Mouse (Mus musculus): Measurements from ENCODE around the gene Ascc1. TPM values are rescaled to one million over a fixed set of nuclear protein-coding genes. Genes with fewer than 3 reads are reported as not detected.

The Ascc1 gene
- total and polyA plus RNA-seq, 2 experiments from 2014 or later, result 13.5 to 50.1 TPM

DNA sequence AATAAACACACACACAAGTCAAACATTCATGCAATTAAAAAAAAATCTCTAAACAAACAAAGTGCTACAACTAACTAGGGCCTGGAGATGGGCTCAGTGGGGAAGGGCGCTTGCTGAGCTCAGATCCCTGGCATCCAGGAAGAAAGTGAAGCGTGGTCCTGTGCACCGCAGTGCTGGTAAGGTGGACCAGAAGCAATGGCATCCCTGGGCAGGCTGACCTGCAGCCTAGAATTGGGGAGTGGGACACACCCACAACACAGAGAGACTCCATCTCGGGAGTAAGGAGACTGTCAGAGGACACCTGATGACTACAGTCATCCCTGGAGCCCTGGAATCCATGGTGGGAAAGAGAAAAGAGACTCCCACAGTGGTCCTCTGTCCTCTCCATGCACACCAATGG lies 29.2 kb upstream of the Ascc1 start:
- Histone ChIP-seq H3K4me1 (ENCODE audit: insufficient read depth, low read length) (0 out of 2 replicates have a peak, but pooled peaks cover 6% of the 10 kb centered on the region), H3K9me3 (ENCODE audit: low read length) (no peaks in the 10 kb centered on the region), H3K27ac (ENCODE audit: low read depth, low read length) (peak overlapping the region; percentile 4; the same call in 1 of the 2 replicates), H3K27me3 (ENCODE audit: insufficient read depth, low read length) (no peaks in the 10 kb centered on the region), H3K4me2 (ENCODE audit: low read depth, low read length, poor library complexity, severe bottlenecking) (no peak overlapping the region), H3K36me3 (ENCODE audit: insufficient read depth, low read length) (no peaks in the 10 kb centered on the region), H3K4me3 (ENCODE audit: low read depth, low read length) (no peak overlapping the region), H3K9ac (replicated peaks; ENCODE audit: low read length, poor library complexity, severe bottlenecking) (no peak overlapping the region)
- TF ChIP-seq CTCF (IDR thresholded peaks at IDR 0.05), result no peak
- 87% methylated on average over 4 of the region's 4 CpGs for WGBS
- ATAC-seq (ENCODE audit: low FRiP score) (no peak), DNase-seq (ENCODE audit: low spot score) (no peak)

DNA sequence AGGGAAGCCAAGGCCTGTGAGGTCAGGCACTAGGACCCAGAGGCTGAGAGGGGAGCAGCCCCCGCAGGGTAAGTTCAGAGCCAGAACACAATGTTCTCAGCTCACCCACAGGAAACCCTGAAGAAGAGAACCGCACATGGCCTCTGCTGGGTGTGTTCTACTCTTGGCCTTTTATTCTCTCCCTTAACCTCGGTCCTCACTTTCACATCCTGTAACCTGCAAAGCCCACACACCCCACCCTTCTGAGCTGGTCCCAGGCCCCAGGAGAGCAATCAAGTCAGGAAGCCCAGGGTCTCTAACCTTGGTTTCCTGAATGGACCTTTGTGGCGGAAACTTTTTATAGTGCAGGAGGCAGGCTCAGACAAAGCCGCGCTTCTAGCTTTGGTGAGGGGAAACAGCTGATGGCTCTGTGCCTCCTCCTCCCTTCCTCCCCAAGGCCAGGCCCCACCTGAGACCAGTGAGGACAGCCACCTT lies 28.4 kb upstream of the Ascc1 start:
- Histone ChIP-seq H3K9ac (replicated peaks; ENCODE audit: low read length, poor library complexity, severe bottlenecking) (no peak overlapping the region), H3K4me2 (ENCODE audit: low read depth, low read length, poor library complexity, severe bottlenecking) (no peak overlapping the region), H3K27ac (ENCODE audit: low read depth, low read length) (peak overlapping the region; percentile 8; the same call in 1 of the 2 replicates), H3K9me3 (ENCODE audit: low read length) (no peaks in the 10 kb centered on the region), H3K4me3 (ENCODE audit: low read depth, low read length) (no peak overlapping the region), H3K27me3 (ENCODE audit: insufficient read depth, low read length) (no peaks in the 10 kb centered on the region), H3K36me3 (ENCODE audit: insufficient read depth, low read length) (no peaks in the 10 kb centered on the region), H3K4me1 (ENCODE audit: insufficient read depth, low read length) (0 out of 2 replicates have a peak, but pooled peaks cover 9% of the 10 kb centered on the region)
- ATAC-seq (ENCODE audit: low FRiP score) (no peak; the same call in 1 of the 2 replicates), DNase-seq (ENCODE audit: low spot score) (peak; percentile 51)
- no peak for TF ChIP-seq CTCF (IDR thresholded peaks at IDR 0.05)
- 18% methylated on average over 6 of the region's 6 CpGs for WGBS

DNA sequence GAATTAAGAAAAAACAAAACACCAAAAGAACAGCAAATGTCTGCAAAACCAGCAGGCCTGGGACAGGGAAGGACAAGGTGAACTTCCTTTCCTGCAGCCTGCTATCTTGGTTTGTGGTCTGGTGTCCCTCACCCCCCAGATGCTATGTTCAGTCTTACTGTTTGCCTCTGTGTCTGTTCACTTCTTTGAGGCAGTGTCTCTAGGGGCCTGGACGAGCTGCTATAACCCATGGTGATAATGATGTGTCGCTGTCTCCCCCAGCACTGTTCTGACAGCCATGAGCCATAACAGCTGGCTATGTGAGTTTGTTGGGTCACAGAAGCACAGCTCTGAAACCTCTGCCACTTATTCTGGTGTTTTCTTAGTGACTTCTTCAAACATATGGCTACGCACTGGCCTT lies 27.8 kb upstream of the Ascc1 start:
- H3K27me3 ChIP-seq (ENCODE audit: insufficient read depth, low read length), result no peaks in the 10 kb centered on the region
- no peaks in the 10 kb centered on the region for H3K9me3 ChIP-seq (ENCODE audit: low read length)
- H3K36me3 ChIP-seq (ENCODE audit: insufficient read depth, low read length), result no peaks in the 10 kb centered on the region
- ATAC-seq (ENCODE audit: low FRiP score) (no peak), DNase-seq (ENCODE audit: low spot score) (no peak)
- WGBS, result 58% methylated on average over 3 of the region's 3 CpGs
- H3K4me1 ChIP-seq (ENCODE audit: insufficient read depth, low read length), result 0 out of 2 replicates have a peak, but pooled peaks cover 9% of the 10 kb centered on the region
- no peak overlapping the region for H3K4me2 ChIP-seq (ENCODE audit: low read depth, low read length, poor library complexity, severe bottlenecking)
- H3K27ac ChIP-seq (ENCODE audit: low read depth, low read length), result peak overlapping the region; percentile 8
- H3K4me3 ChIP-seq (ENCODE audit: low read depth, low read length), result no peak overlapping the region
- H3K9ac ChIP-seq (replicated peaks; ENCODE audit: low read length, poor library complexity, severe bottlenecking), result no peak overlapping the region
- TF ChIP-seq CTCF (IDR thresholded peaks at IDR 0.05), result no peak

DNA sequence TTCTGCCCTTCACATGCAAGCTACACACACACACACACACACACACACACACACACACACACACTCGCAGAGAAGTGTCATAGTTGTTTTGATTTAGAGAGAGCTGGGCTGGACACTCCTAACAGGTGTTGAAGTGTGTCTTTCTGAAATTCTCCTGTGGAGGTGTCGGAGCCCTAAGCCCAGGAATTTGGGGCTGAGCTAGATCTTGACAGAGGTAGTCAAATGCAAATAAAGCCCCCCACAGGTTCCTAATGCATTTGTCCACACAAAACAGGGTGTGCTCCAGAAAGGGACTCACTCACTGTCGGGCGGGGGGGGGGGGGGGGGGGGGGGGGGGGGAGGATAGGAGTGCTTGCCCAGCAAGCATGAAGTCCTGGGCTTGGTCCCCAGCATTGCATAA lies 25.5 kb upstream of the Ascc1 start:
- Histone ChIP-seq H3K9ac (replicated peaks; ENCODE audit: low read length, poor library complexity, severe bottlenecking) (no peak overlapping the region), H3K4me1 (ENCODE audit: insufficient read depth, low read length) (0 out of 2 replicates have a peak, but pooled peaks cover 7% of the 10 kb centered on the region), H3K4me2 (ENCODE audit: low read depth, low read length, poor library complexity, severe bottlenecking) (no peak overlapping the region), H3K4me3 (ENCODE audit: low read depth, low read length) (no peak overlapping the region), H3K9me3 (ENCODE audit: low read length) (no peaks in the 10 kb centered on the region), H3K36me3 (ENCODE audit: insufficient read depth, low read length) (no peaks in the 10 kb centered on the region), H3K27me3 (ENCODE audit: insufficient read depth, low read length) (no peaks in the 10 kb centered on the region), H3K27ac (ENCODE audit: low read depth, low read length) (no peak overlapping the region)
- no peak for TF ChIP-seq CTCF (IDR thresholded peaks at IDR 0.05)
- 73% methylated on average over 2 of the region's 4 CpGs for WGBS
- DNase-seq (ENCODE audit: low spot score) (no peak), ATAC-seq (ENCODE audit: low FRiP score) (no peak)

DNA sequence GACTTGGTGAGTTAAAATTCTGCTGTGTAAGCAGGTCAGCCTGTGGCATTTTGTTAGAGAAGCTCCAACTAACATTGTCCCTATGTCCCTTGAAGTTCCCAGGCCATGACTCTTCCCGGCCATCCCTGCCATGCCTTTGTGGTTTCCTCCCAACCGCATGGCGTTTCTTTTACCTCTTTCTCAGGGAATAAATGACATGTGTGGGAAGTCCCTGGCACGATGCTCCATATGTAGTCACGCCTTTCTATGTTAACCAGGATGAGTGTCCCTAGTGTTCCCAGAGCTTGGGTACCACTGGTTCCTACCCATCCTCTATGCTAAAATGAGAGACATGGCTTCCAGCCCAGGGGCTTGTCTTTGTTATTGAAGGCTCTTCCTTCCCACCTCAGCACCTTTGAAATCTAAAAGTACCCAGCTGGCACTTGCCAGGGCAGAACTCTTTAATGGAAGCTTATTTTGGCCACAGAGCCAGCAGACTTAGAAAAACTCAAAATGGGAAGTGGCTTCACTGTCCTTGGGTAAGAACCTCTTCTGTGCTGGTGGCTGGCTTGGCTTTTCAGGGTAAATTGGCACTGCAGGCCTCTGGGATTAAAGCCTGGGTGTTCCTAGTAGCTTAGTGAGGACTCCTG lies 24.8 kb upstream of the Ascc1 start:
- ATAC-seq (ENCODE audit: low FRiP score) (no peak), DNase-seq (ENCODE audit: low spot score) (no peak)
- Histone ChIP-seq H3K4me3 (ENCODE audit: low read depth, low read length) (no peak overlapping the region), H3K27me3 (ENCODE audit: insufficient read depth, low read length) (no peaks in the 10 kb centered on the region), H3K9ac (replicated peaks; ENCODE audit: low read length, poor library complexity, severe bottlenecking) (no peak overlapping the region), H3K4me2 (ENCODE audit: low read depth, low read length, poor library complexity, severe bottlenecking) (no peak overlapping the region), H3K36me3 (ENCODE audit: insufficient read depth, low read length) (no peaks in the 10 kb centered on the region), H3K9me3 (ENCODE audit: low read length) (no peaks in the 10 kb centered on the region), H3K27ac (ENCODE audit: low read depth, low read length) (peak overlapping the region; percentile 73), H3K4me1 (ENCODE audit: insufficient read depth, low read length) (0 out of 2 replicates have a peak, but pooled peaks cover 7% of the 10 kb centered on the region)
- 91% methylated on average over 5 of the region's 5 CpGs for WGBS
- no peak for TF ChIP-seq CTCF (IDR thresholded peaks at IDR 0.05)

DNA sequence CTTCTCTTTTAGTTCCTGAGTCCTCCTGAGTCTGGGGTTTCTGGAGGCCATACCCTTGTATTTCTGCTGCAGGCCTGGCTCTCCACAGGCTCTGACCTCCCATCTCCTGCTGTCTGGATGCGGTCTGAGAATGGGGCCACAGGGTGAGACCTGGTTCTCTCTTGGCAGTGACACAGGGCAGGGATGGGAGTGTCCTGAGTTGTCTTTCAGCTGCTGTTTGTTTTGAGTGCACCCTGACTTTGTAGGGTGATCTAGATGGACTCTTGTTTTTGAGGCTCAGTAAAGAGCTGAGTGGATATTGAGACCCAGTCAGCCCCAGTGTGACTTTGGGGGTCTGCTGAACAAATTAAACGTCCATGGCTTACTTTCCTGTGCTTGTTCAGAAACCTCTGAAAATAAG lies 24.2 kb upstream of the Ascc1 start:
- 66% methylated on average over 2 of the region's 2 CpGs for WGBS
- H3K9me3 ChIP-seq (ENCODE audit: low read length), result no peaks in the 10 kb centered on the region

More for the DNA sequence above, 24.2 kb upstream of the Ascc1 start:
- peak overlapping the region; percentile 73 for H3K27ac ChIP-seq (ENCODE audit: low read depth, low read length)
- H3K4me1 ChIP-seq (ENCODE audit: insufficient read depth, low read length), result 0 out of 2 replicates have a peak, but pooled peaks cover 7% of the 10 kb centered on the region
- TF ChIP-seq CTCF (IDR thresholded peaks at IDR 0.05), result no peak
- no peak overlapping the region for H3K4me2 ChIP-seq (ENCODE audit: low read depth, low read length, poor library complexity, severe bottlenecking)
- no peaks in the 10 kb centered on the region for H3K27me3 ChIP-seq (ENCODE audit: insufficient read depth, low read length)
- H3K36me3 ChIP-seq (ENCODE audit: insufficient read depth, low read length), result no peaks in the 10 kb centered on the region
- ATAC-seq (ENCODE audit: low FRiP score) (no peak), DNase-seq (ENCODE audit: low spot score) (no peak)
- no peak overlapping the region for H3K4me3 ChIP-seq (ENCODE audit: low read depth, low read length)
- no peak overlapping the region for H3K9ac ChIP-seq (replicated peaks; ENCODE audit: low read length, poor library complexity, severe bottlenecking)
